Mouse (Mus musculus) C2C12 (cell line): ENCODE measurements around the gene BC004004. TPM values are rescaled to one million over a fixed set of nuclear protein-coding genes. Genes with fewer than 3 reads are reported as not detected.
"Not testable (repeated sequence)": the region's sequence is repeated elsewhere in the genome, so short reads cannot be mapped to it uniquely, and the experiment has no call there.

Source experiments
- H3K27me3 ChIP-seq: one replicate; pipeline ENCODE4 v1.6.1; 2011; ENCODE audit not compliant: control insufficient read depth, insufficient read depth, insufficient read length
- H3K36me3 ChIP-seq: one replicate; pipeline ENCODE4 v1.6.1; 2011; ENCODE audit not compliant: control insufficient read depth, insufficient read depth
- H3K4me3 ChIP-seq: one replicate; pipeline ENCODE4 v1.5.1; 2011; ENCODE audit warnings: mild to moderate bottlenecking, control low read depth; ENCODE audit not compliant: poor library complexity, insufficient read depth, severe bottlenecking
- H3K79me2 ChIP-seq: one replicate; pipeline ENCODE4 v1.6.1; 2011; ENCODE audit not compliant: control insufficient read depth, insufficient read depth
- H3K79me3 ChIP-seq: one replicate; pipeline ENCODE4 v1.6.1; 2011; ENCODE audit warnings: low read depth, control low read depth
- H3ac ChIP-seq: one replicate; pipeline ENCODE3; 2011; ENCODE audit warnings: low read depth; ENCODE audit not compliant: control insufficient read depth, insufficient read length
- CEBPB ChIP-seq: IDR thresholded peaks from one replicate; pipeline ENCODE4 v1.6.1; 2011; ENCODE audit warnings: low read depth, mild to moderate bottlenecking, control low read depth, moderate library complexity
- CTCF ChIP-seq: IDR thresholded peaks from one replicate; pipeline ENCODE4 v1.5.1; 2011; ENCODE audit not compliant: control insufficient read depth, insufficient read depth, insufficient read length
- FOSL1 ChIP-seq: IDR thresholded peaks from one replicate; pipeline ENCODE4 v1.8.0; 2011; ENCODE audit warnings: mild to moderate bottlenecking, low read length; ENCODE audit not compliant: poor library complexity, insufficient read depth, severe bottlenecking
- MAX ChIP-seq: IDR thresholded peaks from one replicate; pipeline ENCODE4 v1.6.1; 2011; ENCODE audit warnings: mild to moderate bottlenecking, control low read depth
- MYOD1 ChIP-seq: IDR thresholded peaks from one replicate; pipeline ENCODE4 v1.6.1; 2011; ENCODE audit warnings: low read depth; ENCODE audit not compliant: control insufficient read depth, insufficient read length
- MYOG ChIP-seq: IDR thresholded peaks from one replicate; pipeline ENCODE4 v1.6.1; 2011; ENCODE audit not compliant: control insufficient read depth, insufficient read length; ENCODE audit errors: extremely low read depth
- USF1 ChIP-seq: IDR thresholded peaks from one replicate; pipeline ENCODE4 v1.6.1; 2011; ENCODE audit warnings: low read depth, mild to moderate bottlenecking, control low read depth, moderate library complexity
- polyA plus RNA-seq: library from polyadenylated mRNA; unstranded; fragments of >200 nt; fragmentation: generic; extraction: Trizol; gene quantifications from one replicate; pipeline ENCODE4 v1.2.1, GENCODE M21; 2012; ENCODE audit warnings: missing spikeins

BC004004 gene
- polyA plus RNA-seq, 1 experiment: 59.4 TPM

DNA sequence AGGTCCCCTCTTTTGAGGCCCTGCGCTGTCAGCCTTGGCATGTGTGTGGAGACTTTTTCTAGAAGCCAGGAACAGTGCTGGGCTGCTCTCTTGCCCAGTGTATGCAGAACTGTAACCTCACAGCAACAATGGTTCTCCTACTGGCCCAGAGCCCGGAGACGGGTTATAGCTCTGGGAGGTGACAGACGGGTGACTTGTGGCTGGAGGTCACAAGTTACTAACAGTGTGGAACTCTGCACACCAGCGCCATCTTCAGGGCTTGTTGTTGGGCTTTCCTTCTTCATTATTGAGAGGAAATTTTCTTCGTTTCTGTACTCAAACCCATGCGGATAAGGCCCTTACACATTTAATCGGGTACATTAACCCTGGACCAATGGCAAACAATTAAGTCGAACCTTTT, 19.1 kb upstream of the BC004004 start:
- Histone ChIP-seq H3K79me3 (peaks cover 3% of the 10 kb centered on the region), H3K27me3 (no peaks in the 10 kb centered on the region), H3ac (no peak overlapping the region), H3K36me3 (peaks cover 29% of the 10 kb centered on the region), H3K4me3 (no peak overlapping the region), H3K79me2 (peaks cover 6% of the 10 kb centered on the region)
- TF ChIP-seq CTCF (no peak), FOSL1 (no peak), USF1 (no peak), MAX (no peak), MYOD1 (no peak), MYOG (no peak), CEBPB (no peak)

DNA sequence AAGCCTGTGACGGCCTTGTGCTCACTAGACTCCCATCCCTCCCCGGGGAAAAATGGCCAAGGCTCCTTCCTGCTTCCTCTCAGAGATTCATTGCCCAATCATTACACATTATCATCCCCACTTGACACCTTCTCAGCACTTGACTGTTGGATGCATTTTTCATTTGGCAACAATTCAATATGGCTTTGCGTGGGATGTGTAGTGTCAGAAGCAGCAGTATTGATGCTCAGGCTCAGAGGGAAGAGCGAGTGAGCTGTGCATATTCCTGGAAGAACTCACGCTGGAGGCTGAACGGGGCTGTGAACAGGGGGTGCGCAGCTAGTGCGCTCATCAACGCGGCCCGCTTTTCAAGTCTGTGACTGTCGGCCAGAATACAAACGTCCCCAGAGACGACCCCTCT, 17.6 kb upstream of the BC004004 start:
- not testable (repeated sequence) for H3K4me3 ChIP-seq
- peaks cover 33% of the 10 kb centered on the region for H3K36me3 ChIP-seq

GRCm38 (mm10) chr17:29251608-29252390, 16.8 kb upstream of the BC004004 start:
- H3K27me3 ChIP-seq: no peaks in the 10 kb centered on the region
- H3K4me3 ChIP-seq: no peak overlapping the region
- H3K36me3 ChIP-seq: peaks cover 33% of the 10 kb centered on the region
- H3K79me3 ChIP-seq: peaks cover 7% of the 10 kb centered on the region
- H3ac ChIP-seq: no peak overlapping the region
- TF ChIP-seq MYOG (no peak), CTCF (no peak), MYOD1 (no peak), CEBPB (no peak), MAX (no peak), FOSL1 (no peak), USF1 (no peak)
- H3K79me2 ChIP-seq: peaks cover 22% of the 10 kb centered on the region

More for the DNA sequence above, 17.6 kb upstream of the BC004004 start:
- H3K79me2 ChIP-seq: peaks cover 14% of the 10 kb centered on the region
- not testable (repeated sequence) for H3K27me3 ChIP-seq, H3ac ChIP-seq, H3K79me3 ChIP-seq

DNA sequence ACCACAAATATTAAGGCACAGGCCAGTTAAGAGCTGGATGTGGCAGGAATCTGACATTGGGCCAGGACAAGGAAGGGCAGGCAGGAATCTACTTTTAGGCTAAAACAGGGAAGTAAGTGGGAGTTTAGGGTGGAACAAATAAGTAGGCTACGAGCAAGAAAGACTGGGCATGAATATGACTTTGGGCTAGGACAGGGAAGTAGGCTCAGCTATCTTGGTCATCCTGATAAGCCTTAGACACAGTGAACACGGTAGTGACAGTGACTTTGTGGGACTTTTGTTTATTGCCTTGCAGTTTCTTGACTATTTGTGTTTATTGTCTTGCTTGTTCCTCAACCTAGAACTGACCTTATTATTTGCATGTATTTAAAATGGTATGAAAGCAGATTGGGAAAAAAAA, 15.4 kb upstream of the BC004004 start:
- peaks cover 22% of the 10 kb centered on the region for H3K79me3 ChIP-seq
- no peak overlapping the region for H3ac ChIP-seq
- no peak overlapping the region for H3K4me3 ChIP-seq
- no peaks in the 10 kb centered on the region for H3K27me3 ChIP-seq
- peaks cover 45% of the 10 kb centered on the region for H3K36me3 ChIP-seq
- H3K79me2 ChIP-seq: peaks cover 36% of the 10 kb centered on the region
- TF ChIP-seq FOSL1 (no peak), MAX (no peak), USF1 (no peak), CTCF (no peak), MYOD1 (no peak), CEBPB (no peak), MYOG (no peak)

- TF ChIP-seq CEBPB (no peak), MAX (no peak), CTCF (no peak), MYOG (no peak), FOSL1 (no peak), USF1 (no peak), MYOD1 (no peak)
- peaks cover 24% of the 10 kb centered on the region for H3K79me3 ChIP-seq
Measured at GRCm38 (mm10) chr17:29253684-29254083, 14.9 kb upstream of the BC004004 start.

GRCm38 (mm10) chr17:29254784-29255183, 13.8 kb upstream of the BC004004 start:
- not testable (repeated sequence) for H3K4me3 ChIP-seq, H3ac ChIP-seq, H3K27me3 ChIP-seq
- H3K36me3 ChIP-seq: peaks cover 43% of the 10 kb centered on the region
- peaks cover 52% of the 10 kb centered on the region for H3K79me2 ChIP-seq
- H3K79me3 ChIP-seq: peaks cover 26% of the 10 kb centered on the region

More at GRCm38 (mm10) chr17:29253684-29254083, 14.9 kb upstream of the BC004004 start:
- Histone ChIP-seq H3K79me2 (peaks cover 41% of the 10 kb centered on the region), H3K36me3 (peaks cover 48% of the 10 kb centered on the region), H3ac (no peak overlapping the region), H3K4me3 (no peak overlapping the region), H3K27me3 (no peaks in the 10 kb centered on the region)
